Mouse (Mus musculus): Measurements from ENCODE around the gene Isoc2b. TPM values are rescaled to one million over a fixed set of nuclear protein-coding genes. Genes with fewer than 3 reads are reported as not detected.
"Not testable (repeated sequence)": the region's sequence is repeated elsewhere in the genome, so short reads cannot be mapped to it uniquely, and the experiment has no call there.

Isoc2b gene
- total RNA-seq (2021): 1 to 10 TPM; 4.5 to 5.9 TPM
- long read RNA-seq, experiment 1, partial matches to known transcripts: 1 of 3 reads
- long read RNA-seq, experiment 1, other reads (novel, unspliced or antisense): 1 of 3 reads
- long read RNA-seq, experiment 2, partial matches to known transcripts: 0 of 1 reads
- long read RNA-seq, experiment 2, other reads (novel, unspliced or antisense): 0 of 1 reads

- DNase-seq (ENCODE audit: low spot score in 2 of 2): no peak
These were observed at the start of gene Isoc2b for GRCm38 (mm10) chr7:4870133-4870532. Gene Isoc2b (minus strand): TSS chr7:4870258.

GRCm38 (mm10) chr7:4919096-4919495, 49.0 kb upstream of the Isoc2b start:
- DNase-seq (ENCODE audit: low spot score in 2 of 2): no peak

- no peak for DNase-seq (ENCODE audit: low spot score in 2 of 2)
These were observed 48.6 kb upstream of the Isoc2b start for GRCm38 (mm10) chr7:4918681-4919080.

GRCm38 (mm10) chr7:4917494-4917893, 47.4 kb upstream of the Isoc2b start:
- DNase-seq (ENCODE audit: low spot score in 2 of 2): no peak

GRCm38 (mm10) chr7:4915669-4916416, 45.8 kb upstream of the Isoc2b start:
- DNase-seq (ENCODE audit: low spot score in 2 of 2): peak in 1 of 2 experiments; percentile 46

- peak; percentile 95 to 96 for DNase-seq (ENCODE audit: low spot score in 2 of 2)
These were observed 45.1 kb upstream of the Isoc2b start, which contains the start of gene Zfp628 for GRCm38 (mm10) chr7:4915007-4915665. Gene Zfp628 (plus strand): TSS chr7:4915217.

- no peak for DNase-seq (ENCODE audit: low spot score in 2 of 2)
These were observed 42.2 kb upstream of the Isoc2b start for GRCm38 (mm10) chr7:4912248-4912647.

GRCm38 (mm10) chr7:4911561-4911960, 41.5 kb upstream of the Isoc2b start:
- peak; percentile 46 to 73 for DNase-seq (ENCODE audit: low spot score in 2 of 2)

GRCm38 (mm10) chr7:4906466-4906950, 36.5 kb upstream of the Isoc2b start, which contains the start of gene Gm36210:
Gene Gm36210 (minus strand): TSS chr7:4906516.
- DNase-seq (ENCODE audit: low spot score in 2 of 2): no peak

- no peak for DNase-seq (ENCODE audit: low spot score in 2 of 2)
These were observed 32.3 kb upstream of the Isoc2b start for GRCm38 (mm10) chr7:4902404-4902803.

GRCm38 (mm10) chr7:4901171-4901570, 31.1 kb upstream of the Isoc2b start:
- DNase-seq (ENCODE audit: low spot score in 2 of 2): no peak

GRCm38 (mm10) chr7:4900523-4900851, 30.4 kb upstream of the Isoc2b start:
- no peak for DNase-seq (ENCODE audit: low spot score in 2 of 2)

GRCm38 (mm10) chr7:4899649-4900522, 29.8 kb upstream of the Isoc2b start:
- DNase-seq (ENCODE audit: low spot score in 2 of 2): no peak

GRCm38 (mm10) chr7:4898851-4899648, 29.0 kb upstream of the Isoc2b start:
- DNase-seq (ENCODE audit: low spot score in 2 of 2): no peak

GRCm38 (mm10) chr7:4895186-4895585, 25.1 kb upstream of the Isoc2b start:
- DNase-seq (ENCODE audit: low spot score in 2 of 2): no peak

GRCm38 (mm10) chr7:4886680-4887079, 16.6 kb upstream of the Isoc2b start:
- DNase-seq (ENCODE audit: low spot score in 2 of 2): no peak

- not testable (repeated sequence) for DNase-seq (ENCODE audit: low spot score in 2 of 2)
These were observed 9.0 kb upstream of the Isoc2b start for GRCm38 (mm10) chr7:4879036-4879435.

GRCm38 (mm10) chr7:4878186-4878585, 8.1 kb upstream of the Isoc2b start:
- no peak for DNase-seq (ENCODE audit: low spot score in 2 of 2)

GRCm38 (mm10) chr7:4877226-4877625, 7.2 kb upstream of the Isoc2b start:
- DNase-seq (ENCODE audit: low spot score in 2 of 2): no peak

GRCm38 (mm10) chr7:4876753-4877221, 6.7 kb upstream of the Isoc2b start, which contains the start of gene Isoc2a:
Gene Isoc2a (plus strand): TSS chr7:4877153.
- DNase-seq (ENCODE audit: low spot score in 2 of 2): peak; percentile 77 to 86

All from left cerebral cortex, adult 18-20 months (tissue).